Comparison of ENCODE assay signal across 8 mouse cellular contexts in the genomic region with DNA sequence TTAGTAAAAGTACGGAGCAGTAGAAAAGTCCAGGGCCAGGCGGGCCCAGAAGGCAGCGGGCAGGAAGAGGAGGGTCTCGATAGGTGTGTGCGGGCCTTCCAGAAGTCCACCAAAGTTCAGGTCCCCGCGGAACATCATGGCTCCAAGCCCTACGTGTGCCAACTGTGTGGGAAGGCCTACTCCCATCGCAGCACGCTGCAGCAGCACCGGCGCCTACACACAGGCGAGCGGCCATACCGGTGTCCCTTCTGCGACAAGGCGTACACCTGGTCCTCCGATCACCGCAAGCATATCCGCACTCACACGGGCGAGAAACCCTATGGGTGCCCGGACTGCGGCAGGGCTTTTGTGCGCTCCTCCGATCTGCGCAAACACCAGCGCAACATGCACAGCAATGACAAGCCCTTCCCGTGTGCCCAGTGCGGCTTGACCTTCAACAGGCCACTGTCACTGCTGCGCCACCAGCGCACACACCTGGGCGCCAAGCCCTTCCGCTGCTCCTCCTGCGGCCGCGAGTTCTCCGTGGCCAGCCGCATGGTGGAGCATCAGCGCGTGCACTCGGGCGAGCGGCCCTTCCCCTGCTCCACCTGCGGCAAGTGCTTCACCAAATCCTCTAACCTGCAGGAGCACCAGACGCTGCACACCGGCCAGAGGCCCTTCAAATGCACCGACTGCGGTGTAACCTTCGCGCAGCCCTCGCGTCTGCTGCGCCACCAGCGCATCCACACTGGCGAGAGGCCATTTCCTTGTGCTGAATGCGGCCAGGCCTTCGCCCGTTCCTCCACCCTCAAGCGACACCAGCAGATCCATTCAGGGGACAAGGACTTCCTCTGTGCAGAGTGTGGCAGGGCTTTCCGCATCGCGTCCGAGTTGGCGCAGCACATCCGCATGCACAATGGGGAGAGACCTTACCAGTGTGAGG. TPM values are rescaled to one million over a fixed set of nuclear protein-coding genes. Genes with fewer than 3 reads are reported as not detected.
A peak's percentile ranks its signal among the peaks of the same experiment; 100 is the strongest.
DNase-seq lines count a peak whose midpoint lies in the region; ATAC-seq and TF ChIP-seq lines count a peak whose summit lies in the region.
"Had no signal": no experiment of that assay in that cellular context is flagged by ENCODE, and none has a peak within 500 bp of the region (broad histone marks: within the 10 kb centered on the region; RNA-seq: fewer than 3 reads in every experiment).

No protein-coding gene starts in this region.

- peak; percentile 27 for TF ChIP-seq CTCF in layer of hippocampus, adult 2 months (conservative IDR thresholded peaks at IDR 0.05)

- H3K4me3 ChIP-seq in layer of hippocampus, adult 2 months, result peak overlapping the region; percentile 58

- peak overlapping the region; percentile 65 for H3K27ac ChIP-seq in layer of hippocampus, adult 2 months
- H3K27ac ChIP-seq: macrophage had no signal

- peak in 1 of 2 experiments; percentile 20 for DNase-seq in layer of hippocampus, adult 2 months (ENCODE audit: low spot score in 2 of 2)
- no peak for DNase-seq in layer of hippocampus, adult 9-10 months (ENCODE audit: low spot score)
- peak; percentile 15 for DNase-seq in embryo, embryonic 10.5 days (ENCODE audit: low spot score)
- DNase-seq in urinary bladder, postnatal 10 days (ENCODE audit: low spot score), result no peak
- no peak for DNase-seq in urinary bladder, postnatal 25 days (ENCODE audit: low spot score)

- ATAC-seq in hematopoietic stem cell, adult 5-6 weeks (replicated peaks in 1 of 2; ENCODE audit: insufficient read depth in 1 of 2, low FRiP score in 2 of 2, low TSS enrichment in 1 of 2, low read depth in 1 of 2, poor library complexity in 2 of 2, severe bottlenecking in 2 of 2), result peak; percentile 64 to 73
- ATAC-seq in megakaryocyte, adult 5-6 weeks (ENCODE audit: poor library complexity, severe bottlenecking), result peak; percentile 48

RNA-seq across cellular contexts. Expression of gene Zfp648, which starts 3.9 kb away (rescaled TPM):
- total RNA-seq in layer of hippocampus, adult 2 months (2021), result under 1 TPM; 0.37 to 0.44 TPM
- total RNA-seq in hematopoietic stem cell, adult 5-6 weeks (2017), result not detected in 2 replicates
- not detected in 2 replicates for total RNA-seq in megakaryocyte, adult 5-6 weeks (2015)
- total RNA-seq in megakaryocyte, adult 5-6 weeks (2017), result not detected in 2 replicates
